Mouse (Mus musculus) forebrain, embryonic 12.5 days (tissue): ENCODE measurements around the gene Ccdc170. TPM values are rescaled to one million over a fixed set of nuclear protein-coding genes. Genes with fewer than 3 reads are reported as not detected.

Experiments
- ATAC-seq: fragments of 200-750 bp; cut with Nextera tagmentation; 2 replicates; pipeline ENCODE4 v1.8.0; 2017; ENCODE audit warnings: moderate TSS enrichment; ENCODE audit not compliant: low FRiP score
- H3K27ac ChIP-seq: fragments of 300-500 bp; sonication (generic); 2 replicates; pipeline ENCODE4 v1.5.1; 2016; ENCODE audit warnings: mild to moderate bottlenecking
- H3K27me3 ChIP-seq: fragments of 300-500 bp; sonication (generic); 2 replicates; pipeline ENCODE4 v1.6.1; 2016; ENCODE audit warnings: mild to moderate bottlenecking
- H3K36me3 ChIP-seq: fragments of 300-500 bp; sonication (generic); replicated peaks from 2 replicates; pipeline ENCODE4 v1.6.1; 2016; ENCODE audit warnings: mild to moderate bottlenecking
- H3K4me1 ChIP-seq: fragments of 300-500 bp; sonication (generic); 2 replicates; pipeline ENCODE4 v1.6.1; 2016
- H3K4me2 ChIP-seq: fragments of 300-500 bp; sonication (generic); 2 replicates; pipeline ENCODE4 v1.6.1; 2016; ENCODE audit warnings: mild to moderate bottlenecking, moderate library complexity
- H3K4me3 ChIP-seq: fragments of 300-500 bp; sonication (generic); replicated peaks from 2 replicates; pipeline ENCODE4 v1.5.1; 2016; ENCODE audit warnings: mild to moderate bottlenecking
- H3K9ac ChIP-seq: fragments of 300-500 bp; sonication (generic); 2 replicates; pipeline ENCODE4 v1.6.1; 2016; ENCODE audit warnings: mild to moderate bottlenecking
- H3K9me3 ChIP-seq: fragments of 300-500 bp; sonication (generic); 2 replicates; pipeline ENCODE4 v1.6.1; 2016
- WGBS: fragments of 180-500 bp; shearing (Covaris S2); methylation state at CpG from one replicate; pipeline ENCODE4 v1.1.7; 2016; 5-methylcytosine and 5-hydroxymethylcytosine counted together
- polyA plus RNA-seq: library from polyadenylated mRNA; unstranded; fragments of >200 nt; fragmentation: Nextera tagmentation; extraction: Ambion mirVana; gene quantifications from 2 replicates; pipeline ENCODE4 v1.2.1, GENCODE M21; 2016

Gene Ccdc170
- polyA plus RNA-seq, 1 experiment from 2014 or later = 0.10 TPM

GRCm38 (mm10) chr10:4483848-4484247, 1.5 kb downstream of the Ccdc170 start:
- no peak overlapping the region for H3K4me3 ChIP-seq
- ATAC-seq = no peak
- no peak overlapping the region for H3K9ac ChIP-seq
- H3K4me2 ChIP-seq = no peak overlapping the region
- H3K27me3 ChIP-seq = no peaks in the 10 kb centered on the region
- no peaks in the 10 kb centered on the region for H3K4me1 ChIP-seq
- no peak overlapping the region for H3K27ac ChIP-seq
- H3K9me3 ChIP-seq = no peaks in the 10 kb centered on the region
- WGBS = 77% methylated on average over 1 of the region's 1 CpGs
- no peaks in the 10 kb centered on the region for H3K36me3 ChIP-seq

GRCm38 (mm10) chr10:4484986-4485385, 2.7 kb downstream of the Ccdc170 start:
- no peaks in the 10 kb centered on the region for H3K4me1 ChIP-seq
- no peaks in the 10 kb centered on the region for H3K27me3 ChIP-seq
- WGBS = 83% methylated on average over 9 of the region's 9 CpGs
- no peak overlapping the region for H3K9ac ChIP-seq
- no peak overlapping the region for H3K27ac ChIP-seq
- no peaks in the 10 kb centered on the region for H3K36me3 ChIP-seq
- H3K4me2 ChIP-seq = no peak overlapping the region
- no peak overlapping the region for H3K4me3 ChIP-seq
- no peaks in the 10 kb centered on the region for H3K9me3 ChIP-seq
- no peak for ATAC-seq

GRCm38 (mm10) chr10:4489865-4490264, 7.6 kb downstream of the Ccdc170 start:
- H3K27me3 ChIP-seq = no peaks in the 10 kb centered on the region
- H3K4me1 ChIP-seq = 0 out of 2 replicates have a peak, but pooled peaks cover 4% of the 10 kb centered on the region
- H3K4me3 ChIP-seq = no peak overlapping the region
- H3K9ac ChIP-seq = no peak overlapping the region
- H3K27ac ChIP-seq = no peak overlapping the region
- no peaks in the 10 kb centered on the region for H3K9me3 ChIP-seq
- no peak overlapping the region for H3K4me2 ChIP-seq
- ATAC-seq = no peak
- 68% methylated on average over 5 of the region's 5 CpGs for WGBS
- no peaks in the 10 kb centered on the region for H3K36me3 ChIP-seq

- WGBS = 51% methylated on average over 3 of the region's 3 CpGs
- H3K9ac ChIP-seq = no peak overlapping the region
- H3K27me3 ChIP-seq = no peaks in the 10 kb centered on the region
- H3K36me3 ChIP-seq = no peaks in the 10 kb centered on the region
- 0 out of 2 replicates have a peak, but pooled peaks cover 4% of the 10 kb centered on the region for H3K4me1 ChIP-seq
- no peak for ATAC-seq
- H3K9me3 ChIP-seq = no peaks in the 10 kb centered on the region
- H3K4me2 ChIP-seq = no peak overlapping the region
- H3K27ac ChIP-seq = no peak overlapping the region
- H3K4me3 ChIP-seq = no peak overlapping the region
Observed at GRCm38 (mm10) chr10:4491281-4491680, 9.0 kb downstream of the Ccdc170 start.

DNA sequence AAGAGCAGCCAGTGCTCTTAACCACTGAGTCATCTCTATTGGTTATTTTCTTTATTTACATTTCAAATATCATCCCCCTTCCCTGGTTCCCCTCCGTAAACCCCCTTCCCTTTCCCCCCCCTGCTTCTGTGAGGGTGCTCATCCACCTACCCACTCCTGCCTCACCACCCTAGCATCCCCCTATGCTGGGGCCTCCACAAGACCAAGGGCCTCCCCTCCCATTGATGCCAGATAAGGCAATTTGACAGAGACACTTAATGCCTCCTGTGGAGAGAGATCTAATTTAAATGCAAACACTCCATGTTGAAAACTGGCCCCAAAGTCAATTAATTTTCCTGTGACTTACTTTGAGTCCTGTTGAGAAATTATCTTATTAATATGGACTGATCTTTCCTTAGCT, 9.7 kb downstream of the Ccdc170 start:
- H3K9ac ChIP-seq = no peak overlapping the region
- no peak overlapping the region for H3K4me3 ChIP-seq
- WGBS = 42% methylated on average over 1 of the region's 1 CpGs
- H3K4me1 ChIP-seq = 0 out of 2 replicates have a peak, but pooled peaks cover 4% of the 10 kb centered on the region
- no peak overlapping the region for H3K27ac ChIP-seq
- H3K9me3 ChIP-seq = no peaks in the 10 kb centered on the region
- H3K36me3 ChIP-seq = no peaks in the 10 kb centered on the region
- H3K27me3 ChIP-seq = no peaks in the 10 kb centered on the region
- ATAC-seq = no peak
- no peak overlapping the region for H3K4me2 ChIP-seq

DNA sequence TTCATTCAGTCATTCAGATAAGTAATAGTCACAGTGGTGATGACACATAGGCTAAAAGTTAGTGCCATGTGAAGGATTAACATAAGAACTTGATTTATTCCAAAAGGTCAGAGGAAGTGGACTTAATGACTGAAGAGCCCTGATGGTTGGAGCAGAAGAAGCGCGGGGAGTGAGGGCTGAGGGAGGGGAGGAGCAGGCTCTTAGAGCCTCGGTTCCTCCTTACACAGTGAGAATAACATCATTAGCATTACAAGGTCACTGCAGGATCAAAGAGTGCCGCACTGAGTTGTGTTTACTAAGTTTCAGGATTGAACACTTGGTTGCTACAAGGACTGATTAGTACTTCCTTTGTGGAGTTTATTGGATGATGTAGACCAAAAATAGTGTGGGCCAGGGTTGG, 10.6 kb downstream of the Ccdc170 start:
- Histone ChIP-seq H3K4me1 (0 out of 2 replicates have a peak, but pooled peaks cover 4% of the 10 kb centered on the region), H3K36me3 (no peaks in the 10 kb centered on the region), H3K4me3 (no peak overlapping the region), H3K9ac (no peak overlapping the region), H3K4me2 (no peak overlapping the region), H3K9me3 (no peaks in the 10 kb centered on the region), H3K27ac (no peak overlapping the region), H3K27me3 (no peaks in the 10 kb centered on the region)
- no peak for ATAC-seq
- 7% methylated on average over 4 of the region's 4 CpGs for WGBS

- WGBS = 94% methylated on average over 8 of the region's 8 CpGs
- H3K9me3 ChIP-seq = no peaks in the 10 kb centered on the region
- no peak overlapping the region for H3K27ac ChIP-seq
- no peaks in the 10 kb centered on the region for H3K27me3 ChIP-seq
- H3K36me3 ChIP-seq = no peaks in the 10 kb centered on the region
- ATAC-seq = no peak
- no peaks in the 10 kb centered on the region for H3K4me1 ChIP-seq
- H3K9ac ChIP-seq = no peak overlapping the region
- no peak overlapping the region for H3K4me3 ChIP-seq
- no peak overlapping the region for H3K4me2 ChIP-seq
Observed at GRCm38 (mm10) chr10:4503251-4503650, 20.9 kb downstream of the Ccdc170 start.

DNA sequence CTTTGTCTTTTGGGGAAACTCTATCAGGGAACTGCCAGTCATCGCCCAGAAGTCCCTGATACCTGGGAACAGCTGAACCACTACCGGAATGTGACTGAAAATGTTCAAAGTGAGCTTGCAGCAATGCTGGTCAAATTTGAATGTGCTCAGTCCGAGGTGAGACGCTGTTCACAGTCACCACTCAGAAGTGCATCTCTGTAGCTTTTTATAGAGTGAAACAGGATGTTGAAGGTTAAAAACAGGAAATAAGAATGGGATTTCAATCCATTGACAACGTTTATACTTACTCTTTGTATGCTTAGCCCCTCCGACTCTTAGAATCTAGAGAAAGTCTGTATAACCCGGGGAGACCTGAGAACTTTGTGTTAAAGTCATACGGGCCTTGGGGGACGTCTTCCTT, 30.4 kb downstream of the Ccdc170 start:
- no peak for ATAC-seq
- 90% methylated on average over 9 of the region's 9 CpGs for WGBS
- H3K4me1 ChIP-seq = no peaks in the 10 kb centered on the region
- no peak overlapping the region for H3K4me2 ChIP-seq
- no peaks in the 10 kb centered on the region for H3K27me3 ChIP-seq
- no peak overlapping the region for H3K27ac ChIP-seq
- no peak overlapping the region for H3K4me3 ChIP-seq
- H3K9me3 ChIP-seq = 0 out of 2 replicates have a peak, but pooled peaks cover 4% of the 10 kb centered on the region
- no peaks in the 10 kb centered on the region for H3K36me3 ChIP-seq
- no peak overlapping the region for H3K9ac ChIP-seq

DNA sequence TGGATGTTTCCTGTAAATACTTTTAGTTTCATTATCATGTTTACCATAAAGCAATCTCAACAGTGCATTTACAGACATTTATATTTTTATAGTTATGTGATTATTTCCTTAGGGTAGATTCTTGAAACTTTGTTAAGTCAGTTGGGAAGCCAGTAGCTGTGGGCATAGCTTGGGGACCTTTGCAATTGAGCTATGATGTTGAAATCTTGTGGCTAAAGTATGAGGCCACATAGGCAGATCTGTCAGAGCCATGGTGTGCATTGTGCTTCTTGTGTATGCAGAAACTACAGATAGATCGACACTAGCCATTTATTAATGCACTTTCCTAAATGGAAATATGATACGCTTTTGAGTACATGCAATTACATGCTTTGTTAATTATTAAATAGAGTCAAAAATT, 35.3 kb downstream of the Ccdc170 start:
- no peak for ATAC-seq
- 0 out of 2 replicates have a peak, but pooled peaks cover 4% of the 10 kb centered on the region for H3K9me3 ChIP-seq
- no peak overlapping the region for H3K27ac ChIP-seq
- WGBS = 86% methylated on average over 2 of the region's 2 CpGs
- no peak overlapping the region for H3K9ac ChIP-seq
- H3K4me1 ChIP-seq = no peaks in the 10 kb centered on the region
- H3K4me2 ChIP-seq = no peak overlapping the region
- no peaks in the 10 kb centered on the region for H3K27me3 ChIP-seq
- H3K36me3 ChIP-seq = no peaks in the 10 kb centered on the region
- no peak overlapping the region for H3K4me3 ChIP-seq

- 72% methylated on average over 3 of the region's 3 CpGs for WGBS
- Histone ChIP-seq H3K9me3 (0 out of 2 replicates have a peak, but pooled peaks cover 4% of the 10 kb centered on the region), H3K9ac (no peak overlapping the region), H3K4me3 (no peak overlapping the region), H3K4me1 (no peaks in the 10 kb centered on the region), H3K36me3 (no peaks in the 10 kb centered on the region), H3K4me2 (no peak overlapping the region), H3K27me3 (no peaks in the 10 kb centered on the region), H3K27ac (no peak overlapping the region)
- ATAC-seq = no peak
Observed at GRCm38 (mm10) chr10:4519645-4520044, 37.3 kb downstream of the Ccdc170 start.

DNA sequence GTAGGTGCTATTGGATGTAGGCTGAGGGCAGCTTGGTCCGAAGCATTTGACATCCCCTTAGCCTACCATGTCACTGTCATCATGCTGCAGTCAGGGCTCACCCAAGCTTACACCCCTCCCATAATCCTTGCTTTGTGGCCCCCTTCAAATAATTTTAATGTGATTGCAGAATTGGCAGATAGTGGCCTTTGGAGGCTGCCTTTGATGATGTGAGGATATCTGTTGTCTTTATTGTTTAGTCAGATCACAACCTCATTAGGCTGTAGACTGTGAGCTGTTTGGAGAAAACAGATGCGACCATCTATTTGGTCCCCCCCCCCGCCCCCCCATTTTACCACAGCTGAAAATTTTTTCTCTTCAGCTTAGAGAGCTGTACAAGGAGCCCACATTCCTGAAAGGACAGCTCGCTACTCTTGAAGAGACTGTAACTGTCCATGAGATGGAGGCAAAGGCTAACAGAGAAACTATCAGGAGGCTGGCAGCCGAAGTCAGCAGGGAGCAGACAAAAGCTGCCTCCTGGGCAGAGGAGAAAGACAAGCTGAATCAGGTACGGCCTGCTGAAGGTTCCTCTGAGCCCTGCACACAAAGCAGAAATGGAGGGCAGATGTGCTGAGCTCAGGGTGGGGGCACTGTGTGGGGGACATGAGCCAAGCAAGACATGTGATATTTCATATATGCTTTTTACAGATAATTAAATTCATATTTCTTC, 38.2 kb downstream of the Ccdc170 start:
- WGBS = 48% methylated on average over 6 of the region's 6 CpGs
- Histone ChIP-seq H3K27me3 (no peaks in the 10 kb centered on the region), H3K4me1 (no peaks in the 10 kb centered on the region), H3K36me3 (no peaks in the 10 kb centered on the region), H3K27ac (no peak overlapping the region), H3K4me2 (no peak overlapping the region), H3K9me3 (no peaks in the 10 kb centered on the region), H3K9ac (no peak overlapping the region), H3K4me3 (no peak overlapping the region)
- no peak for ATAC-seq

GRCm38 (mm10) chr10:4522116-4522515, 39.8 kb downstream of the Ccdc170 start:
- no peak overlapping the region for H3K9ac ChIP-seq
- WGBS = 96% methylated on average over 3 of the region's 3 CpGs
- no peaks in the 10 kb centered on the region for H3K36me3 ChIP-seq
- H3K27me3 ChIP-seq = no peaks in the 10 kb centered on the region
- no peak for ATAC-seq
- H3K27ac ChIP-seq = no peak overlapping the region
- H3K4me3 ChIP-seq = no peak overlapping the region
- no peaks in the 10 kb centered on the region for H3K9me3 ChIP-seq
- H3K4me1 ChIP-seq = no peaks in the 10 kb centered on the region
- no peak overlapping the region for H3K4me2 ChIP-seq

DNA sequence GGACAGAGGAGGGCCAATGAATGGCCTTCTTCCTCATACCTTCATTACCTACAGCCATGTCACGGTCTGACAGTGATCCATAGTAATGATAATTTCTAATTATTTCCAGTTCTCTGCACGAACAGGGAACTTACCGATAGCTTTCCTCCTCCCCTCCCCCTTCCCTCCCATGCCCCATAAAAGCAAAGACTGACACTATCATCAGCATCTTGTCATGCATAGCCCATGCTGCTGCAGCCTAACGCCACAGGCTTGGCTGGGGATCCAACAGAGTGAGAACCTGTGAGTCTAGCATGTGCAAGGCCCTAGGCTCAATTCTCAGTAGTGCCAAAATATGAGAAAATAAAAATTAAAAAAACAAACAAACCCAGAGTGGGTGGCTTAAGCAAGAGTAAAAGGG, 40.8 kb downstream of the Ccdc170 start:
- H3K4me2 ChIP-seq = no peak overlapping the region
- H3K36me3 ChIP-seq = no peaks in the 10 kb centered on the region
- H3K27me3 ChIP-seq = no peaks in the 10 kb centered on the region
- peaks cover 2% of the 10 kb centered on the region; the same call in 1 of the 2 replicates for H3K4me1 ChIP-seq
- 63% methylated on average over 4 of the region's 4 CpGs for WGBS
- no peak overlapping the region for H3K9ac ChIP-seq
- H3K27ac ChIP-seq = no peak overlapping the region
- no peak overlapping the region for H3K4me3 ChIP-seq
- no peak for ATAC-seq
- H3K9me3 ChIP-seq = no peaks in the 10 kb centered on the region
